Mouse (Mus musculus) adrenal gland, adult 18-20 months (tissue): ENCODE data around the gene Sectm1b. TPM values are rescaled to one million over a fixed set of nuclear protein-coding genes. Genes with fewer than 3 reads are reported as not detected.
"Not testable (repeated sequence)": the region's sequence is repeated elsewhere in the genome, so short reads cannot be mapped to it uniquely, and the experiment has no call there.

Experiments
- DNase-seq, 2 experiments: peaks; one replicate each; pipeline ENCODE4 v3.0.0; 2021 to 2022; ENCODE audit warnings: low spot score in 2 of 2
- long read RNA-seq, 2 experiments: library from polyadenylated mRNA; stranded (forward); transcript quantifications; one replicate each; pipeline ENCODE4 v2.0.0; 2021
- total RNA-seq, 2 experiments: library from RNA; stranded (reverse); gene quantifications; 1 replicate in 1 of 2; 2 replicates in 1 of 2; pipeline ENCODE4 v1.2.3; 2021

The Sectm1b gene
- total RNA-seq, result under 1 TPM in 1 of 2 experiments, not detected in 1; 0.27 TPM
- long read RNA-seq, experiment 1, result 0 reads
- long read RNA-seq, experiment 2, result 0 reads

GRCm38 (mm10) chr11:121063379-121063778 lies at the start of gene Sectm1b:
Sectm1b (minus strand) TSS chr11:121063569.
- no peak for DNase-seq

DNA sequence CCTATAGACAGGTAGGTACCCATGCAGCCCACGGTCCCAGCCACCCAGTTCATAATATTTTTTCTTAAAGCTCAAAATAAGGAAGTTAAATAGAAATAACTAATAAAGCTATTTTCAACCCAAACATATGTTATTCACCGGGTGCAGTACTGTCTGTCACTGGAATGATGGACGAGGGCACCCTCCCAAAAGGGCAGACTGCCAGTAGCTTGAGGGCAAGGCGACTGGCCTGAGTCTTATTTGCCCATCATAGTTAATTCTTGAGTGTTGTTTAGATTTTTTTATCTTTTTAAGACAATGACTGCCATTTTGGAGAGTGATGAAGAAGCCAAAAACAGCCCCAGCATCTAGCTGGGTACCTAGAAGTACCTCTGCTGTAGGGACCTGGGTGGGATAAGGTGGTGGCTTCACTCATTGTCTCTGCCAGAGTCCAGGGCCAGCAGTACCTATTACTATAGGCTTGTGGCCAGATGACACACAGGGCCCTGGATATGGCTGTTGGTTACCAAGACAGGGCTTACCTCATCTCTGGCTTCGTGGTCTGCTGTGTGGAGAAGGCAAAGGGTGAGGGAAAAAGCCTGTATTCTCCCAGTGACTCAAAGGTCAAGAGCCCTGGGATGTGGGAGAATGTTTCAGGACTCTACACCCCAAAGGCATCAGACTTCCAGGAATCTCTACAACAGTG lies 48.9 kb upstream of the Sectm1b start:
- DNase-seq, result peak; percentile 40 to 58

DNA sequence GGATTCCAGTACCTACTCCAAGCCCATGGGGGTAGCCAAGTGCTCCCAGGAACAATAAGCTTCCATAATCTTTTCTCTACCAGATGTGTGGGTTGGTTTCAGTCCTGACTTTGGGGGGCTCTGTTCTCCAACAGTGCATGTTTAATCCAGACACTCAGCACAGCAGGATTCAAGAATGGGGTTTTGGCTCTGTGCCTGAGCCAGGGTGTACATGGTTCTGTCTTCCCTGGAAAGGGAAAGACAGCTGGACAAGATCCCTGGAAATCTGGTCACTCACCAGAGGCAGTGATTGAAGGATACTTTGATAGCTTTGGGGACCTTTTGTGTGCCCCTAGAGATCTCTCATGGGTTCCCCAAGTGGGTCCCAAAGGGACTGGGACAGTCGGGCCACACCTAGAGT lies 48.2 kb upstream of the Sectm1b start:
- no peak for DNase-seq

GRCm38 (mm10) chr11:121111051-121111450 lies 47.7 kb upstream of the Sectm1b start:
- peak; percentile 21 to 38 for DNase-seq

- DNase-seq, result peak; percentile 26 to 41
Measured at GRCm38 (mm10) chr11:121109986-121110385, 46.6 kb upstream of the Sectm1b start.

- DNase-seq, result no peak
Measured at GRCm38 (mm10) chr11:121108061-121108460, 44.7 kb upstream of the Sectm1b start.

DNA sequence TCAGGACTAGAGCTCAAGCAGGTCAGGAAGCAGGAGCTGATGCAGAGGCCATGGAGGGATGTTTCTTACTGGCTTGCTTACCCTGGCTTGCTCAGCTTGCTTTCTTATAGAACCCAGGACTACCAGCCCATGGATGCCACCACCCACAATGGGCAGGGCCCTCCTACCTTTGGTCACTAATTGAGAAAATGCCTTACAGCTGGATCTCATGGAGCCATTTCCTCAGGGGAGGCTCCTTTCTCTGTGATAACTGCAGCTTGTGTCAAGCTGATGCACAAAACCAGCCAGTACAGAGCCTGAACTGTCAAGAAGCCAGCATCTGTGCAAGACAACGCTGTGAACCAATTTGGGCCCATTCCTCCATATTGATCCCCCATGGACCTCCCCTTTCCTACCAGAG lies 43.9 kb upstream of the Sectm1b start:
- not testable (repeated sequence) for DNase-seq

DNA sequence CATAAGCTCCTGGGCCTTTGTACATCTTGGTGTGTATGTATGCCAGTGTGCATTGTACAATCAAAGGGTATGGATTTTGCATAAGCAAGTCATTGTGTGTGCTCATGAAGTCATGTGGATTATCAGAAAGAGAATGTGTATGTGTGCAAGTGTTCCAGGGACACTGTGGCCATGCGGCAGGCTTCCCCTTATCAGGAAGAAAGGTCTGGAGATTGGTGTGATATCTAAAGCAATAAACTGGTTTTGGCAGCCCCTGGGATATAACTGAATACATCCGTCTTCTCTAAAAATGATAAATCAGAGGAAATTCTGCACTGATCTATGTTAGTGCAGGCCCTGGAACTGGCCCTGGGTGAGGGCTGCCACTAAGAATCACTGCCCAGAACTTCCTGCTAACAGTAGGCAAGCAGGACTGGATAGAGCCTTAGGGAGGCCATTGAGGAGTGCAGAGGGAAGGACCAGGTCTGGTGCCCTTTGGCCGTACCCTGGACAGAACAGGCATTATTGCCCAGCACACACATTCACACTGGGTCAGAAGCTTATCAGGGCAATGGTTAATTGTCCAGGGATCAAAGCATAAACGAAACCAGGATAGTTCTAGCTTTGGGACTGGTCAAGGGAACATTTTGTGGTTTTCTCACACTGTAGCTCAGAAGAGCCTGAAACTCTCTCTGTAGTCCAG lies 37.9 kb upstream of the Sectm1b start:
- no peak for DNase-seq

GRCm38 (mm10) chr11:121100692-121101091 lies 37.3 kb upstream of the Sectm1b start:
- no peak for DNase-seq

DNA sequence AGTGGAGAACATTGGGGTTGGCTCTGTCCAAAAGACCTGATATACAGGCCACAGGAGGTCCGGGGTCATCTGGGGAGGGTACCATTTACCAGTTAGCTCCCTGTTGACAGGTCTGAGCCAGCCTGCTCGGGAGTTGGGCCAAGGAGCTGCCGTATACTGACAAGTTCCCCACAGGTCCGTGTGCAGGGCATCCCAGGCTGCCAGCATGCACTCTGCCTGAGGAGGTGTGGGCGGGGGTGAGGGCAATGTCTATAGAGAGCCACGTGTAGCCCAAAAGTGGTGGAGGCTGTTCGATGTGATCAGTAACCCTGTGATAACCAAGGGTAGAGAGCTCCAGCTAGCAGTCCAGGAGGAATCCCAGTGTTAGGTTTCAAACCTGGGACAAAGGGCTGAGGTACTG lies 36.4 kb upstream of the Sectm1b start:
- no peak for DNase-seq

- DNase-seq, result no peak
Measured at GRCm38 (mm10) chr11:121092606-121093585, 29.5 kb upstream of the Sectm1b start.

DNA sequence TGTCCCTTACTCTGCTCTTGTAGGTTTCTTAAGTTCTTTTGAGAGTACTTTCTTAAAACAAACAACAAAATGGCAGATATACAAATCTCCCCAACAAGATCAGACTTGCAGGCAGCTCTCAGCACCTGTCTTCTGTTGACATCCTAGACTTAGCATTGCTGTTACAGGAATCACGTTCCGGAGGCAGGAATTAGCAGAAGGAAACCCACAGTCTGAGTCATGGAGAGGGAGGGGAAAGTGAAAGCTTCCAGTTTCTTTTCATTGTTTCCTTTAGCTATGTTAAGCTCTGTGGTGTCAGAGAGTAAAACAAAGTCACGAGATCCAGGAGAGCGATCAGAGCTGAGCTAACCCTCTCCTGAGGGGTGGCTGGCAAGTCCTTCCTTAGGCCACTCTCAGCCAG lies 27.6 kb upstream of the Sectm1b start:
- DNase-seq, result no peak

GRCm38 (mm10) chr11:121089756-121090546 lies 26.6 kb upstream of the Sectm1b start:
- DNase-seq, result no peak

GRCm38 (mm10) chr11:121088997-121089396 lies 25.6 kb upstream of the Sectm1b start:
- no peak for DNase-seq

GRCm38 (mm10) chr11:121086296-121086695 lies 22.9 kb upstream of the Sectm1b start:
- DNase-seq, result no peak

GRCm38 (mm10) chr11:121085181-121085580 lies 21.8 kb upstream of the Sectm1b start:
- DNase-seq, result no peak

GRCm38 (mm10) chr11:121082857-121083500 lies 19.6 kb upstream of the Sectm1b start:
- no peak for DNase-seq

DNA sequence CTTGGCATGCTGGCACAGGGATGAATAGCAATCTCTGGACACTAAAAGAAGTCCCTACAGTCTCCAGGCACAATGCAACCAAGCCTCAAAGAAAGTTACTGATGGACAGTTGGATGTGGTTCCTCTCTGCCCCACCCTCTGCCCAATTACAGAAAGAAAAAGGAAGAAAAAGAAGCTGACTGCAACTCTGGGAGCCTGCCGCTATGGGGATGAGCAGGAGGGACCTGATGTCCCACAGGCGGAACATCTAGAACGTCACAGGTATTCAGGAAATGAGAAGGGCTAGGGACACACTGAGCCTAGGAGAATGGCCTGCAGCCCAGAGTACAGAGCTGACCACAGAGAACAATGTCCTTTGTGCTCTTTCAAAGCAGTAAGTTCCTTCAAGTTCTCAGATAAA lies 18.9 kb upstream of the Sectm1b start:
- no peak for DNase-seq

DNA sequence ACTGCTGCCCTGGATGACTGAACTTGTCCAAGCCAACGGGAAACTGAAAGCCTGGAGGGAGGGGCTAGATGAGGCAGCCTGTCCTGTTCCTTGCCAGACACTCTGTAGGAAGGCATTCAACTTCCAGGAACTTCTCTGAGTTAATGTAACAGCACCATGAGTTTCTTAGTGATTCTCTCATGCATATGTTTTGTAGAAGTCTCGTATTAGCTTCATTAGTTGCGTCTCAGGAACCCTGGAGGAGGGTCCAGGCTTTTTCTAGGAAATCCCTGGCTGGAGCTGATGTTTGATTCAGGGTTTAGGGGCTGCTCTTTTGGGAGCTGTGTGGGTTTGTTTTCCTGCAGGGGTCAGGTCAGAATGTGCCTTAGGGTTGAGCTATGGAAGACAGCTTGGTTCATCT lies 17.8 kb upstream of the Sectm1b start, which contains the start of gene Sectm1a:
TSS of gene Sectm1a (minus strand) at position 101 of the 400 bp plus-strand sequence.
- no peak for DNase-seq

- no peak for DNase-seq
Measured at GRCm38 (mm10) chr11:121080330-121080729, 17.0 kb upstream of the Sectm1b start.
